In the genomic region with DNA sequence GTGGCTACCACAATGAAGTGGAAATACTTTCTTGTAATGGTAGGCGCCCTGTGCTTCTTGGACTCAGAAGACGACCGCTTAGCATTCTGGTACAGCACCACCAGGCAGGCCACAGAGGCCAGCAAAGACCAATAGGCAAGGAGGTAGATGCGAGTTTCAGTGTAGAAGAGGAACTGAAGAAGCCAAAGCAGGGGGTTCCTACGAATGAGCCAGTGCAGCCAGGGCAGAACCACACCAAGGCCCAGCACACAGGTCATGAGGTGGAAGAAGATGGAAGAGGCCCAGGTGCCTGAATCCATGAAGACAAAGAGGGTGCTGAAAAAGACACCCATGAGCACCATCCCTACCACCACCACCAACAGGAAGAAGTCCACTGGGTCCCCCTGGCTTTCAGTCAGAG, we compare ENCODE assay signal across 1 mouse cellular context.
TF ChIP-seq lines count a peak whose summit lies in the region.

No protein-coding gene starts in this region.

TF ChIP-seq in MEL, 35 proteins besides CTCF, POLR2A, EP300 and RAD21 (continued from another document):
- no peak for TF ChIP-seq USF2 (IDR thresholded peaks at IDR 0.05; ENCODE audit: borderline replicate concordance in 1 of 2, insufficient read depth in 1 of 2, low read depth in 1 of 2, low read length in 2 of 2)
- no peak for TF ChIP-seq HCFC1 (IDR thresholded peaks at IDR 0.05; ENCODE audit: low read depth, low read length)
- TF ChIP-seq MAFK (IDR thresholded peaks at IDR 0.05; ENCODE audit: borderline replicate concordance, low read depth, low read length): no peak
TF ChIP-seq in MEL: peak in this region for 0.
